Mouse (Mus musculus): ENCODE results near the gene Kcna2.

DNA sequence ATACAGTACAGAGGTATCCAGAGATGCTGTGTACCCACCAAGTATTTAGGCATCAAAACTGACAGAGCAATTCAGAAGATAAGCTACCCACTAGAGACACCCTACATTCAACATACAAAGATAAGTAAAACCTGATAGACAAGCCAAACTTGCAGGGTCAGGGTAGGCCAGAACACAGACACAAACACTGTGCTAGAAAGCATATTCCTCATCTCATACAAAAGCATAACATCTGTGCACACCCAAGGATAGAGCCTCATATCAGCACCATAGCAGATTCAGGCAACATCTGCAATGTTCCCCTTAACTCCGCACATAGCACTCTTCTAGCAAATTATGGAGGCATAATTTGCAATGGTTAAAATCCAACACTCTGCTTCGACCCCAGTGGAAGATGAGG is 23.8 kb upstream of the Kcna2 start:
- TF ChIP-seq CTCF (IDR thresholded peaks at IDR 0.05; ENCODE audit: control insufficient read depth, insufficient read depth, insufficient read length) (no peak), USF1 (IDR thresholded peaks at IDR 0.05; ENCODE audit: low read depth) (no peak), MYOG (IDR thresholded peaks at IDR 0.05; ENCODE audit: control insufficient read depth, extremely low read depth, insufficient read length) (no peak), MAX (IDR thresholded peaks at IDR 0.05) (no peak), MYOD1 (IDR thresholded peaks at IDR 0.05; ENCODE audit: control insufficient read depth, insufficient read length, low read depth) (no peak), FOSL1 (IDR thresholded peaks at IDR 0.05; ENCODE audit: insufficient read depth, low read length, poor library complexity, severe bottlenecking) (no peak)

Measured in C2C12 (cell line).